Comparison of ENCODE assay signal across 14 mouse cellular contexts in genomic region chr6:129581274-129581673, GRCm38 (mm10). TPM values are rescaled to one million over a fixed set of nuclear protein-coding genes. Genes with fewer than 3 reads are reported as not detected.
DNase-seq lines count a peak whose midpoint lies in the region; ATAC-seq lines count a peak whose summit lies in the region.
"Had no signal": no experiment of that assay in that cellular context is flagged by ENCODE, and none has a peak within 500 bp of the region (broad histone marks: within the 10 kb centered on the region; RNA-seq: fewer than 3 reads in every experiment).

No protein-coding gene starts in this region.

- intact Hi-C loops in heart, postnatal 10 days (cut with DNase I): no loop called here

- peak; percentile 7 for DNase-seq in adrenal gland, postnatal 10 days
- DNase-seq in adrenal gland, adult 18-20 months (ENCODE audit: low spot score in 2 of 2): no peak
- peak; percentile 10 for DNase-seq in layer of hippocampus, adult 11-12 months (ENCODE audit: low spot score)
- DNase-seq in layer of hippocampus, adult 9-11 months: no peak
- peak; percentile 37 to 46 for DNase-seq in B cell, adult 2 months
- no peak for DNase-seq in cerebellum, adult 9-10 months
- DNase-seq in heart, postnatal 10 days: no peak
- DNase-seq: adrenal gland, adult 2 months; cerebellum, adult 2 months; heart, postnatal 14 days; kidney, postnatal 4 days; spleen, adult 18-20 months had no signal

- peak; percentile 74 for ATAC-seq in granulocyte monocyte progenitor cell, adult 5-6 weeks (replicated peaks; ENCODE audit: poor library complexity, severe bottlenecking)

RNA-seq across cellular contexts. Expression of gene Klre1, which starts 3.6 kb away (rescaled TPM):
- not detected for total RNA-seq in adrenal gland, postnatal 10 days (2021)
- under 1 TPM in 1 of 2 experiments, not detected in 1; 0.22 TPM for total RNA-seq in adrenal gland, adult 18-20 months (2021)
- not detected in 2 replicates for total RNA-seq in granulocyte monocyte progenitor cell, adult 5-6 weeks (2014; fragmentation: Nextera tagmentation)
- total RNA-seq in granulocyte monocyte progenitor cell, adult 5-6 weeks (2017): not detected in 2 replicates
- total RNA-seq in heart, postnatal 10 days (2021): not detected
- total RNA-seq: gastrocnemius, adult 18-20 months; heart, postnatal 14 days had no signal

RNA-seq across cellular contexts. Expression of gene Klrd1, which starts 10.3 kb away (rescaled TPM):
- total RNA-seq in adrenal gland, postnatal 10 days (2021): 1 to 10 TPM; 1.2 to 1.7 TPM
- total RNA-seq in adrenal gland, adult 18-20 months (2021): under 1 TPM; 0.66 to 0.70 TPM
- 9.6 TPM in 1 of 2 replicates, not detected in the other for total RNA-seq in granulocyte monocyte progenitor cell, adult 5-6 weeks (2014; fragmentation: Nextera tagmentation)
- 0.34 TPM in 1 of 2 replicates, not detected in the other for total RNA-seq in granulocyte monocyte progenitor cell, adult 5-6 weeks (2017)
- not detected for total RNA-seq in heart, postnatal 10 days (2021)
- total RNA-seq: gastrocnemius, adult 18-20 months; heart, postnatal 14 days had no signal

RNA-seq across cellular contexts. Expression of gene Klrk1, which starts 42.4 kb away (rescaled TPM):
- under 1 TPM; 0.21 to 0.30 TPM for total RNA-seq in adrenal gland, postnatal 10 days (2021)
- total RNA-seq in adrenal gland, adult 18-20 months (2021): under 1 TPM; 0.96 TPM
- 6.0 and 8.4 TPM in 2 replicates for total RNA-seq in granulocyte monocyte progenitor cell, adult 5-6 weeks (2014; fragmentation: Nextera tagmentation)
- 9.8 and 14.1 TPM in 2 replicates for total RNA-seq in granulocyte monocyte progenitor cell, adult 5-6 weeks (2017)
- not detected for total RNA-seq in heart, postnatal 10 days (2021)
- total RNA-seq: gastrocnemius, adult 18-20 months; heart, postnatal 14 days had no signal

RNA-seq across cellular contexts. Expression of gene Gabarapl1, which starts 48.3 kb away (rescaled TPM):
- 100 to 1,000 TPM; 141 to 191 TPM for total RNA-seq in adrenal gland, postnatal 10 days (2021)
- 100 to 1,000 TPM; 283 to 313 TPM for total RNA-seq in adrenal gland, adult 18-20 months (2021)
- 37.4 and 45.0 TPM in 2 replicates for total RNA-seq in granulocyte monocyte progenitor cell, adult 5-6 weeks (2014; fragmentation: Nextera tagmentation)
- 39.8 and 76.6 TPM in 2 replicates for total RNA-seq in granulocyte monocyte progenitor cell, adult 5-6 weeks (2017)
- total RNA-seq in heart, postnatal 10 days (2021): 10 to 100 TPM; 62.1 to 72.6 TPM

Comparison
In these comparisons a context has a peak if more than half of its experiments do, and no peak if none do; other contexts are left out.
1. DNase-seq: peak in adrenal gland, postnatal 10 days (single experiment), layer of hippocampus, adult 11-12 months (single experiment) and B cell, adult 2 months (2 of 2); none in adrenal gland, adult 18-20 months (0 of 2), layer of hippocampus, adult 9-11 months (single experiment), cerebellum, adult 9-10 months (single experiment) and heart, postnatal 10 days (0 of 2).